Mouse (Mus musculus): ENCODE results near the gene Cstf2t. TPM values are rescaled to one million over a fixed set of nuclear protein-coding genes. Genes with fewer than 3 reads are reported as not detected.

Gene Cstf2t
- polyA plus RNA-seq, 1 experiment from 2014 or later = 34.2 TPM

GRCm38 (mm10) chr19:31106835-31107554 is 24.4 kb downstream of the Cstf2t start:
- no peak for ATAC-seq (ENCODE audit: insufficient number of reproducible peaks, insufficient read depth, low FRiP score, low read depth)
- no peak overlapping the region for H3K4me2 ChIP-seq (replicated peaks; ENCODE audit: low read depth, low read length)
- H3K4me3 ChIP-seq (ENCODE audit: low read depth, low read length) = no peak overlapping the region
- no peak overlapping the region for H3K9ac ChIP-seq (replicated peaks; ENCODE audit: low read depth, low read length)
- H3K27ac ChIP-seq (ENCODE audit: low read length) = no peak overlapping the region
- 40% methylated on average over 9 of the region's 9 CpGs for WGBS
- no peaks in the 10 kb centered on the region for H3K27me3 ChIP-seq (ENCODE audit: control insufficient read depth, insufficient read depth, low read length)
- H3K36me3 ChIP-seq (ENCODE audit: control insufficient read depth, insufficient read depth, low read length) = no peaks in the 10 kb centered on the region
- H3K9me3 ChIP-seq (ENCODE audit: control insufficient read depth, low read depth, low read length) = no peaks in the 10 kb centered on the region
- H3K4me1 ChIP-seq (ENCODE audit: control insufficient read depth, insufficient read depth, low read length) = peaks cover 6% of the 10 kb centered on the region; the same call in 1 of the 2 replicates

- no peaks in the 10 kb centered on the region for H3K9me3 ChIP-seq (ENCODE audit: control insufficient read depth, low read depth, low read length)
- H3K27me3 ChIP-seq (ENCODE audit: control insufficient read depth, insufficient read depth, low read length) = no peaks in the 10 kb centered on the region
- no peak overlapping the region for H3K4me3 ChIP-seq (ENCODE audit: low read depth, low read length)
- ATAC-seq (ENCODE audit: insufficient number of reproducible peaks, insufficient read depth, low FRiP score, low read depth) = no peak
- no peaks in the 10 kb centered on the region for H3K4me1 ChIP-seq (ENCODE audit: control insufficient read depth, insufficient read depth, low read length)
- H3K9ac ChIP-seq (replicated peaks; ENCODE audit: low read depth, low read length) = no peak overlapping the region
- no peak overlapping the region for H3K27ac ChIP-seq (ENCODE audit: low read length)
- 34% methylated on average over 4 of the region's 4 CpGs for WGBS
- no peak overlapping the region for H3K4me2 ChIP-seq (replicated peaks; ENCODE audit: low read depth, low read length)
- H3K36me3 ChIP-seq (ENCODE audit: control insufficient read depth, insufficient read depth, low read length) = no peaks in the 10 kb centered on the region
Observed at GRCm38 (mm10) chr19:31114690-31115089, 32.1 kb downstream of the Cstf2t start.

- no peaks in the 10 kb centered on the region for H3K9me3 ChIP-seq (ENCODE audit: control insufficient read depth, low read depth, low read length)
- H3K4me1 ChIP-seq (ENCODE audit: control insufficient read depth, insufficient read depth, low read length) = no peaks in the 10 kb centered on the region
- no peak overlapping the region for H3K4me3 ChIP-seq (ENCODE audit: low read depth, low read length)
- H3K4me2 ChIP-seq (replicated peaks; ENCODE audit: low read depth, low read length) = no peak overlapping the region
- no peaks in the 10 kb centered on the region for H3K36me3 ChIP-seq (ENCODE audit: control insufficient read depth, insufficient read depth, low read length)
- no peak overlapping the region for H3K9ac ChIP-seq (replicated peaks; ENCODE audit: low read depth, low read length)
- H3K27me3 ChIP-seq (ENCODE audit: control insufficient read depth, insufficient read depth, low read length) = no peaks in the 10 kb centered on the region
- WGBS = 85% methylated on average over 3 of the region's 3 CpGs
- no peak for ATAC-seq (ENCODE audit: insufficient number of reproducible peaks, insufficient read depth, low FRiP score, low read depth)
- no peak overlapping the region for H3K27ac ChIP-seq (ENCODE audit: low read length)
Observed at GRCm38 (mm10) chr19:31124628-31125027, 42.0 kb downstream of the Cstf2t start.

- Histone ChIP-seq H3K9ac (replicated peaks; ENCODE audit: low read depth, low read length) (no peak overlapping the region), H3K4me2 (replicated peaks; ENCODE audit: low read depth, low read length) (no peak overlapping the region), H3K27me3 (ENCODE audit: control insufficient read depth, insufficient read depth, low read length) (no peaks in the 10 kb centered on the region), H3K27ac (ENCODE audit: low read length) (no peak overlapping the region), H3K4me1 (ENCODE audit: control insufficient read depth, insufficient read depth, low read length) (peaks cover 5% of the 10 kb centered on the region; the same call in 1 of the 2 replicates), H3K36me3 (ENCODE audit: control insufficient read depth, insufficient read depth, low read length) (no peaks in the 10 kb centered on the region), H3K9me3 (ENCODE audit: control insufficient read depth, low read depth, low read length) (no peaks in the 10 kb centered on the region), H3K4me3 (ENCODE audit: low read depth, low read length) (no peak overlapping the region)
- no peak for ATAC-seq (ENCODE audit: insufficient number of reproducible peaks, insufficient read depth, low FRiP score, low read depth)
- 78% methylated on average over 8 of the region's 8 CpGs for WGBS
Observed at GRCm38 (mm10) chr19:31132614-31133013, 50.0 kb downstream of the Cstf2t start.

GRCm38 (mm10) chr19:31136316-31136715 is 53.7 kb downstream of the Cstf2t start:
- no peaks in the 10 kb centered on the region for H3K9me3 ChIP-seq (ENCODE audit: control insufficient read depth, low read depth, low read length)
- H3K27ac ChIP-seq (ENCODE audit: low read length) = no peak overlapping the region
- H3K4me1 ChIP-seq (ENCODE audit: control insufficient read depth, insufficient read depth, low read length) = peaks cover 5% of the 10 kb centered on the region; the same call in 1 of the 2 replicates
- no peak for ATAC-seq (ENCODE audit: insufficient number of reproducible peaks, insufficient read depth, low FRiP score, low read depth)
- 35% methylated on average over 2 of the region's 2 CpGs for WGBS
- no peaks in the 10 kb centered on the region for H3K36me3 ChIP-seq (ENCODE audit: control insufficient read depth, insufficient read depth, low read length)
- H3K27me3 ChIP-seq (ENCODE audit: control insufficient read depth, insufficient read depth, low read length) = no peaks in the 10 kb centered on the region
- H3K9ac ChIP-seq (replicated peaks; ENCODE audit: low read depth, low read length) = no peak overlapping the region
- H3K4me2 ChIP-seq (replicated peaks; ENCODE audit: low read depth, low read length) = no peak overlapping the region
- no peak overlapping the region for H3K4me3 ChIP-seq (ENCODE audit: low read depth, low read length)
